Mouse (Mus musculus): Measurements from ENCODE around the gene Lmntd1.

- TF ChIP-seq CTCF (IDR thresholded peaks at IDR 0.05; ENCODE audit: extremely low read depth, insufficient read length, insufficient replicate concordance, low read depth, low read length) (no peak), POLR2A (IDR thresholded peaks at IDR 0.05; ENCODE audit: low read depth, low read length) (no peak)
These were observed 151.4 kb downstream of the Lmntd1 start for GRCm38 (mm10) chr6:145462677-145463245.

Measured in small intestine, adult 2 months (tissue).